Mouse (Mus musculus): ENCODE data around the gene Mov10l1. TPM values are rescaled to one million over a fixed set of nuclear protein-coding genes. Genes with fewer than 3 reads are reported as not detected.

The Mov10l1 gene
- polyA plus RNA-seq, 1 experiment = 0.02 TPM

GRCm38 (mm10) chr15:89076156-89076731, 93.5 kb downstream of the Mov10l1 start:
- peak overlapping the region; percentile 59 for H3K27ac ChIP-seq (ENCODE audit: insufficient read depth, low read length)
- under 1% methylated on average over 39 of the region's 39 CpGs for WGBS
- no peaks in the 10 kb centered on the region for H3K27me3 ChIP-seq (ENCODE audit: control insufficient read depth, insufficient read depth, low read length)
- peaks cover 35% of the 10 kb centered on the region for H3K4me1 ChIP-seq (ENCODE audit: control insufficient read depth, insufficient read depth, low read length)
- H3K4me3 ChIP-seq (replicated peaks; ENCODE audit: insufficient read depth, low read depth, low read length) = peak overlapping the region; percentile 73
- peak; percentile 81 to 84 for DNase-seq
- TF ChIP-seq POLR2A (IDR thresholded peaks at IDR 0.05; ENCODE audit: borderline replicate concordance, insufficient read depth, low read length) = no peak
- no peak for TF ChIP-seq CTCF (IDR thresholded peaks at IDR 0.05; ENCODE audit: borderline replicate concordance, insufficient read depth, low read depth, low read length)

GRCm38 (mm10) chr15:89078208-89078836, 95.6 kb downstream of the Mov10l1 start:
- TF ChIP-seq CTCF (IDR thresholded peaks at IDR 0.05; ENCODE audit: borderline replicate concordance, insufficient read depth, low read depth, low read length) = no peak
- Histone ChIP-seq H3K27ac (ENCODE audit: insufficient read depth, low read length) (peak overlapping the region; percentile 59), H3K27me3 (ENCODE audit: control insufficient read depth, insufficient read depth, low read length) (no peaks in the 10 kb centered on the region), H3K4me1 (ENCODE audit: control insufficient read depth, insufficient read depth, low read length) (peaks cover 26% of the 10 kb centered on the region), H3K4me3 (replicated peaks; ENCODE audit: insufficient read depth, low read depth, low read length) (peak overlapping the region; percentile 73)
- DNase-seq = no peak
- 42% methylated on average over 9 of the region's 9 CpGs for WGBS

- no peak for DNase-seq
- H3K27ac ChIP-seq (ENCODE audit: insufficient read depth, low read length) = no peak overlapping the region
- TF ChIP-seq POLR2A (IDR thresholded peaks at IDR 0.05; ENCODE audit: borderline replicate concordance, insufficient read depth, low read length) (no peak), CTCF (IDR thresholded peaks at IDR 0.05; ENCODE audit: borderline replicate concordance, insufficient read depth, low read depth, low read length) (no peak)
- H3K27me3 ChIP-seq (ENCODE audit: control insufficient read depth, insufficient read depth, low read length) = no peaks in the 10 kb centered on the region
- 96% methylated on average over 1 of the region's 1 CpGs for WGBS
- no peak overlapping the region for H3K4me3 ChIP-seq (replicated peaks; ENCODE audit: insufficient read depth, low read depth, low read length)
- H3K4me1 ChIP-seq (ENCODE audit: control insufficient read depth, insufficient read depth, low read length) = peaks cover 18% of the 10 kb centered on the region
Measured at GRCm38 (mm10) chr15:89083906-89084305, 101.2 kb downstream of the Mov10l1 start.

GRCm38 (mm10) chr15:89084826-89085225, 102.1 kb downstream of the Mov10l1 start:
- no peak for TF ChIP-seq POLR2A (IDR thresholded peaks at IDR 0.05; ENCODE audit: borderline replicate concordance, insufficient read depth, low read length)
- no peak for TF ChIP-seq CTCF (IDR thresholded peaks at IDR 0.05; ENCODE audit: borderline replicate concordance, insufficient read depth, low read depth, low read length)

GRCm38 (mm10) chr15:89088607-89089247, 106.0 kb downstream of the Mov10l1 start, which contains the start of gene Selenoo:
Selenoo (plus strand) TSS chr15:89089084.
- no peak for TF ChIP-seq CTCF (IDR thresholded peaks at IDR 0.05; ENCODE audit: borderline replicate concordance, insufficient read depth, low read depth, low read length)
- TF ChIP-seq POLR2A (IDR thresholded peaks at IDR 0.05; ENCODE audit: borderline replicate concordance, insufficient read depth, low read length) = peak; percentile 79
- Histone ChIP-seq H3K27ac (ENCODE audit: insufficient read depth, low read length) (peak within 1 kb of the TSS; percentile 89), H3K4me3 (replicated peaks; ENCODE audit: insufficient read depth, low read depth, low read length) (peak within 1 kb of the TSS; percentile 88), H3K27me3 (ENCODE audit: control insufficient read depth, insufficient read depth, low read length) (no peaks in the 10 kb centered on the region), H3K4me1 (ENCODE audit: control insufficient read depth, insufficient read depth, low read length) (peaks cover 19% of the 10 kb centered on the region)
- peak; percentile 94 to 95 for DNase-seq
- WGBS = 2% methylated on average over 38 of the region's 38 CpGs

More at GRCm38 (mm10) chr15:89084826-89085225, 102.1 kb downstream of the Mov10l1 start:
- H3K27ac ChIP-seq (ENCODE audit: insufficient read depth, low read length) = no peak overlapping the region
- DNase-seq = no peak
- peaks cover 17% of the 10 kb centered on the region for H3K4me1 ChIP-seq (ENCODE audit: control insufficient read depth, insufficient read depth, low read length)
- no peaks in the 10 kb centered on the region for H3K27me3 ChIP-seq (ENCODE audit: control insufficient read depth, insufficient read depth, low read length)
- H3K4me3 ChIP-seq (replicated peaks; ENCODE audit: insufficient read depth, low read depth, low read length) = no peak overlapping the region
- 63% methylated on average over 2 of the region's 2 CpGs for WGBS

GRCm38 (mm10) chr15:89089248-89090051, 106.7 kb downstream of the Mov10l1 start:
- TF ChIP-seq POLR2A (IDR thresholded peaks at IDR 0.05; ENCODE audit: borderline replicate concordance, insufficient read depth, low read length) (no peak), CTCF (IDR thresholded peaks at IDR 0.05; ENCODE audit: borderline replicate concordance, insufficient read depth, low read depth, low read length) (no peak)
- peak in 1 of 2 experiments; percentile 72 for DNase-seq
- Histone ChIP-seq H3K27me3 (ENCODE audit: control insufficient read depth, insufficient read depth, low read length) (no peaks in the 10 kb centered on the region), H3K27ac (ENCODE audit: insufficient read depth, low read length) (peak overlapping the region; percentile 89), H3K4me3 (replicated peaks; ENCODE audit: insufficient read depth, low read depth, low read length) (peak overlapping the region; percentile 88), H3K4me1 (ENCODE audit: control insufficient read depth, insufficient read depth, low read length) (peaks cover 18% of the 10 kb centered on the region)
- WGBS = under 1% methylated on average over 68 of the region's 68 CpGs

GRCm38 (mm10) chr15:89090662-89091061, 108.0 kb downstream of the Mov10l1 start:
- no peak for DNase-seq
- Histone ChIP-seq H3K27me3 (ENCODE audit: control insufficient read depth, insufficient read depth, low read length) (no peaks in the 10 kb centered on the region), H3K27ac (ENCODE audit: insufficient read depth, low read length) (no peak overlapping the region), H3K4me3 (replicated peaks; ENCODE audit: insufficient read depth, low read depth, low read length) (no peak overlapping the region), H3K4me1 (ENCODE audit: control insufficient read depth, insufficient read depth, low read length) (peaks cover 12% of the 10 kb centered on the region)
- TF ChIP-seq CTCF (IDR thresholded peaks at IDR 0.05; ENCODE audit: borderline replicate concordance, insufficient read depth, low read depth, low read length) (no peak), POLR2A (IDR thresholded peaks at IDR 0.05; ENCODE audit: borderline replicate concordance, insufficient read depth, low read length) (no peak)
- WGBS = 56% methylated on average over 4 of the region's 4 CpGs

Data from cerebellum, adult 2 months (tissue).